Mouse (Mus musculus): Measurements from ENCODE around the gene Jazf1.

GRCm38 (mm10) chr6:52790781-52791180, 277.6 kb downstream of the Jazf1 start:
- no peak for TF ChIP-seq CTCF (IDR thresholded peaks at IDR 0.05; ENCODE audit: extremely low read depth, insufficient read depth, insufficient read length, insufficient replicate concordance)
- no peak for TF ChIP-seq POLR2A (IDR thresholded peaks at IDR 0.05; ENCODE audit: low read depth, low read length)

Data from spleen, adult 2 months (tissue).